Mouse (Mus musculus) C2C12 (cell line): ENCODE measurements around the gene Cby1. TPM values are rescaled to one million over a fixed set of nuclear protein-coding genes. Genes with fewer than 3 reads are reported as not detected.

ENCODE experiments used
- H3K27me3 ChIP-seq: one replicate; pipeline ENCODE4 v1.6.1; 2011; ENCODE audit not compliant: control insufficient read depth, insufficient read depth, insufficient read length
- H3K36me3 ChIP-seq: one replicate; pipeline ENCODE4 v1.6.1; 2011; ENCODE audit not compliant: control insufficient read depth, insufficient read depth
- H3K4me3 ChIP-seq: one replicate; pipeline ENCODE4 v1.5.1; 2011; ENCODE audit warnings: mild to moderate bottlenecking, control low read depth; ENCODE audit not compliant: poor library complexity, insufficient read depth, severe bottlenecking
- H3K79me2 ChIP-seq: one replicate; pipeline ENCODE4 v1.6.1; 2011; ENCODE audit not compliant: control insufficient read depth, insufficient read depth
- H3K79me3 ChIP-seq: one replicate; pipeline ENCODE4 v1.6.1; 2011; ENCODE audit warnings: low read depth, control low read depth
- H3ac ChIP-seq: one replicate; pipeline ENCODE3; 2011; ENCODE audit warnings: low read depth; ENCODE audit not compliant: control insufficient read depth, insufficient read length
- CEBPB ChIP-seq: IDR thresholded peaks from one replicate; pipeline ENCODE4 v1.6.1; 2011; ENCODE audit warnings: low read depth, mild to moderate bottlenecking, control low read depth, moderate library complexity
- CTCF ChIP-seq: IDR thresholded peaks from one replicate; pipeline ENCODE4 v1.5.1; 2011; ENCODE audit not compliant: control insufficient read depth, insufficient read depth, insufficient read length
- FOSL1 ChIP-seq: IDR thresholded peaks from one replicate; pipeline ENCODE4 v1.8.0; 2011; ENCODE audit warnings: mild to moderate bottlenecking, low read length; ENCODE audit not compliant: poor library complexity, insufficient read depth, severe bottlenecking
- MAX ChIP-seq: IDR thresholded peaks from one replicate; pipeline ENCODE4 v1.6.1; 2011; ENCODE audit warnings: mild to moderate bottlenecking, control low read depth
- MYOD1 ChIP-seq: IDR thresholded peaks from one replicate; pipeline ENCODE4 v1.6.1; 2011; ENCODE audit warnings: low read depth; ENCODE audit not compliant: control insufficient read depth, insufficient read length
- MYOG ChIP-seq: IDR thresholded peaks from one replicate; pipeline ENCODE4 v1.6.1; 2011; ENCODE audit not compliant: control insufficient read depth, insufficient read length; ENCODE audit errors: extremely low read depth
- USF1 ChIP-seq: IDR thresholded peaks from one replicate; pipeline ENCODE4 v1.6.1; 2011; ENCODE audit warnings: low read depth, mild to moderate bottlenecking, control low read depth, moderate library complexity
- long read RNA-seq, 2 experiments: library from polyadenylated mRNA; unstranded; transcript quantifications; one replicate each; pipeline ENCODE4 v2.0.0; 2019 to 2020
- polyA plus RNA-seq: library from polyadenylated mRNA; unstranded; fragments of >200 nt; fragmentation: generic; extraction: Trizol; gene quantifications from one replicate; pipeline ENCODE4 v1.2.1, GENCODE M21; 2012; ENCODE audit warnings: missing spikeins

Cby1 gene
- 54.5 TPM for polyA plus RNA-seq
- long read RNA-seq, experiment 1, transcript Cby1-201 (5 exons, 1,147 nt): major isoform, 35 of 52 reads
- long read RNA-seq, experiment 1, partial matches to known transcripts: 5 of 52 reads
- long read RNA-seq, experiment 1, other reads (novel, unspliced or antisense): 12 of 52 reads
- long read RNA-seq, experiment 2, transcript Cby1-201 (5 exons, 1,147 nt): major isoform, 24 of 27 reads
- long read RNA-seq, experiment 2, partial matches to known transcripts: 0 of 27 reads
- long read RNA-seq, experiment 2, other reads (novel, unspliced or antisense): 3 of 27 reads

DNA sequence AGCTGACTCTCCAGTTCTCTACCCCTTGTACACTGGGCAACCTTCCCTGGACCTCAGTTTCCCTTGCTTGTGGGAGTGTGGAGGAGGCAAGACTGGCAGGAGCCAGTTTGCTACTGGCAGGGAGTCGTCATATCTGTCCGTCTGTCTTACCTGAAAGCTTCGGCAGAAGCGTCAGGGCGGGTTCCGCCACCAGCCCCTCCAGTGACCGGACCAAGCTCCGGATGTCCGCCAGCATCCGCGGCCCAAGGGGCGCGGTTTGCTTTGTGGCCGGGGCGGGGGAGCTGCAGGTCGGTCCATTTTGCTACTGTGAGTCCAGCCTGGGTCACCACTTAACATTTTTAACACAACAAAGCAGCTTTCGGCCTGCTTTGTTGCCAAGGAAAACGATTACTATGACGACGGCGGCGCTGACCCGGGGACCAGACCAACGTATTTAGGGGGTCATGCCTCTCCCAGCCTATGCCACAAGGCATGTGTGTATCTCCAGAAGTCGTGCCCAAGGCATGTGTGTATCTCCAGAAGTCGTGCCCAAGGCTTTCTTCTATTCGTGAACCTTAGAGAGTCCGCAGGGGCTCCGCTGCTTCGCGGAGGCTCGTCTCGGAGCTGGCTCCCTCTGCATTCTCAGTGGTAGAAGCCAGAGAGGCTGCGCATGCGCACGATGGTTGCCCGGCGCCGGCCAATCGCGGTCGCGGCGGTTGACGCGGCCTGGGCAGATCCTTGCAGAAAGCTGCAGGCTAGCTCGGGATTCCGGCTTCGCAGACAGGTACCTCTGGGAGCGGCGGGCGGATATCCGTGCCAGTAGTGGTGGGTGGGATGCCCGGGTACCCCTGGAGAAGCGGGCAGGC lies at the start of gene Cby1, which contains the start of gene Fam227a:
TSS of gene Cby1 (plus strand) at position 669 of the 845 bp plus-strand sequence.
TSS of gene Fam227a (minus strand) at position 426 of the 845 bp plus-strand sequence.
- peak within 1 kb of the TSS; percentile 68 for H3K4me3 ChIP-seq
- TF ChIP-seq MYOD1: no peak
- TF ChIP-seq CTCF: no peak
- no peak for TF ChIP-seq USF1
- TF ChIP-seq MYOG: no peak
- TF ChIP-seq FOSL1: no peak
- no peak for TF ChIP-seq MAX
- no peak for TF ChIP-seq CEBPB
- no peaks in the 10 kb centered on the region for H3K79me2 ChIP-seq
- no peaks in the 10 kb centered on the region for H3K27me3 ChIP-seq
- H3K79me3 ChIP-seq: no peaks in the 10 kb centered on the region
- H3ac ChIP-seq: peak within 1 kb of the TSS; percentile 83
- peaks cover 7% of the 10 kb centered on the region for H3K36me3 ChIP-seq

DNA sequence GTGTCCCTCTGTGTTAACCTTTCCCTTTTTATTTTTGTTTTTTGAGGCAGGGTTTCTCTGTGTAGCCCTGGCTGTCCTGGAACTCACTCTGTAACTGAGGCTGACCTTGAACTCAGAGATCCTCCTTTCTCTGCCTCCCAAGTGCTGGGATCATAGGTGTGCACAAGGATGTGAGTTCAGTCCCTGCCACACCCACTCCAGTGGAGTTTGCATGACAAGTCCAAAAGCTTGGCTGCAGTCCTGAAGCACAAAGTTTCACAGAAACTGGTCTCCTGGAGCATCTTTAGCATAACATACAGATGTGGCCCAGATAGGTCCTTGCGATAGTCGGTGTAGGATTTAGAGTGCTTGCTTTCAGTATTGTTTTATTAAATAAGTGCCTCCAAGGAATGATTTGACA lies 49.8 kb upstream of the Cby1 start:
- Histone ChIP-seq H3ac (no peak overlapping the region), H3K27me3 (peaks cover 4% of the 10 kb centered on the region), H3K79me2 (no peaks in the 10 kb centered on the region), H3K79me3 (no peaks in the 10 kb centered on the region), H3K4me3 (no peak overlapping the region), H3K36me3 (no peaks in the 10 kb centered on the region)
- no peak for TF ChIP-seq MYOG
- TF ChIP-seq MYOD1: no peak
- TF ChIP-seq CTCF: no peak
- TF ChIP-seq FOSL1: no peak
- no peak for TF ChIP-seq CEBPB
- no peak for TF ChIP-seq USF1
- TF ChIP-seq MAX: no peak

DNA sequence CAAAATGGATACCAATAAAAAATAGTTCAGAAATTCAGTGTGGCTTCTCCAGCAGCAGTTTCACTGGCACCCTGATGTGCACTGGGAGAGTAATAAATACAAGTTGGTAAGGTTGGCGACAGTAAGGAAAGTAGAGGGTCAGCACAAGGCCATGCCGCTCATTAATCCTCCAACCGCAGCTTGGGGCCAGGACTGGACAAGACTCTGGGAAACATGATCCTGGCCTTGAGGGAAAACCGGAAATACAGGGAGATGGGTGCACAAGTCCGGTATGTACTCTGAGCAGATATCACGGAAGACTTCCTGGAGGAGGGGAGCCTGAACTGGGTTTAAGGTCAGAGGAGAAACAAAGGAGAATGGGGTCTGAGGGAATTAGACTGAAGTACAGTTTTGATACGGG lies 43.5 kb upstream of the Cby1 start:
- H3K27me3 ChIP-seq: no peaks in the 10 kb centered on the region
- TF ChIP-seq USF1 (no peak), CTCF (no peak), MYOD1 (no peak), MAX (no peak), CEBPB (no peak), FOSL1 (no peak), MYOG (no peak)
- no peak overlapping the region for H3K4me3 ChIP-seq
- H3K79me2 ChIP-seq: no peaks in the 10 kb centered on the region
- no peaks in the 10 kb centered on the region for H3K36me3 ChIP-seq
- H3K79me3 ChIP-seq: no peaks in the 10 kb centered on the region
- H3ac ChIP-seq: no peak overlapping the region

DNA sequence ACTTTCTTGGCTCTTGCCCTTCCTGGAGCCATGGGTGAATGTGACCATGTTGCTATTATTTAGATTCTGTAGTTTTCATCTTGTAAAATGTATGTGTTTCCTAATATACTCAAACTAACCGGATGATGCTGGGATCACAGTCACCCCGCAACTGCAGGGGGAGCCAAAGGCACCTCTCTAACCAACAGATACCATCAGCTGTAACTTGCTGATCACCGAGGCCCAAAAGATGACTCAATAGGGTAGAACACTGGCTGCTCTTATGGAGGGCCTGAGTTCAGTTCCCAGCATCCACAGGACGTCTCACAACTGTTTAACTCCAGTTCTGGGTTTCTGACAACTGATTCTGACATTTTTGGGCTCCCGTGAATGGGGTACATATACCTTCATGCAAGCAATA lies 42.3 kb upstream of the Cby1 start:
- Histone ChIP-seq H3ac (no peak overlapping the region), H3K79me2 (no peaks in the 10 kb centered on the region), H3K4me3 (no peak overlapping the region), H3K27me3 (peaks cover 10% of the 10 kb centered on the region), H3K36me3 (no peaks in the 10 kb centered on the region), H3K79me3 (no peaks in the 10 kb centered on the region)
- TF ChIP-seq MYOD1: no peak
- no peak for TF ChIP-seq CEBPB

DNA sequence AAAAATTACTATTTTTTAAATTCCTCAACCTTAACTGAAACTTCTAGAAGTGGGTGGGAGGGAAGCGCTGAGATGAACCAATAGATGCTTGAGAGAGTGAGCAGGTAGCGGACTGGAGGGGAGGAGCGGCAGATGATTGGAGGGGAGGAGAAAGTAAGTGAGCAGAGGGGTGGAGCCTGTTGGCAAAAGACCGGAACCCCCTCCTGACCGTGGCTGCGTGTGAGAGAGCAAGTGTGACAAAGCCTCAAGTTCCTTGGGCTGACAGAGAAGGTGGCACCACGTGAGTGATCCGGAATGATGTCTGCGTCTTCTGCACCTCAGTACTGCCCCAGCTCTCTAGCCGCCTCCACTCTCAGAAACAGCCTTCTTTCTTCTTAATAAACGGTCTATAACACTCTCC lies 41.9 kb upstream of the Cby1 start:
- H3ac ChIP-seq: no peak overlapping the region
- no peak overlapping the region for H3K4me3 ChIP-seq
- H3K79me3 ChIP-seq: no peaks in the 10 kb centered on the region
- H3K27me3 ChIP-seq: peaks cover 12% of the 10 kb centered on the region
- H3K79me2 ChIP-seq: no peaks in the 10 kb centered on the region
- no peaks in the 10 kb centered on the region for H3K36me3 ChIP-seq
- TF ChIP-seq MAX (no peak), CEBPB (no peak), MYOD1 (no peak), USF1 (no peak), FOSL1 (no peak), MYOG (no peak), CTCF (no peak)

DNA sequence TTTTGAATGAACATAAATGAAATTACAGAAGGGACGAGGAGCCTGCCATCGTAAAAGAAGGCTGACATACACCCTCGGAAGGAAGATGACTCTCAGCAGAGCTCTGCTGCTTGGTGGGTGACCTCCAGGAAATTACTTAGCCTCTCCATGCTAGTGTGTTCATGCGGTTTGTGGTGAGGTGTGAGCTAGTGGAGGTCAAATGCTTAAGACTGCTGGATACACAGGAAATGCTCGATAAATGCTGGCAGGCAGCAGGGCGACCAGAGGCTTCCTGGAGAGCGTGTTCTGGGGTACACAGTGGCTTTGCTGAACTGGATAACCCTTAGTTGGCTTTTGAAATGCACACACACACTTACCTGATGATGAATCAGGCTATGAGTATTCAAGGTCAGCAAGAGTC lies 40.5 kb upstream of the Cby1 start:
- Histone ChIP-seq H3ac (no peak overlapping the region), H3K4me3 (no peak overlapping the region), H3K27me3 (peaks cover 20% of the 10 kb centered on the region), H3K79me2 (no peaks in the 10 kb centered on the region), H3K79me3 (no peaks in the 10 kb centered on the region), H3K36me3 (no peaks in the 10 kb centered on the region)
- TF ChIP-seq MAX (no peak), MYOD1 (no peak), MYOG (no peak)
